Mouse (Mus musculus) spleen, adult 2 months (tissue): ENCODE measurements around the gene Fancm. TPM values are rescaled to one million over a fixed set of nuclear protein-coding genes. Genes with fewer than 3 reads are reported as not detected.

Experiments
- DNase-seq, 2 experiments: peaks; one replicate each; pipeline versions ENCODE4 v3.0.0 to v3.0.0-alpha.2; 2012 to 2021; ENCODE audit warnings: low spot score in 2 of 2, low read depth in 1 of 2
- H3K27ac ChIP-seq: fragments of 200-500 bp; 2 replicates; pipeline ENCODE4 v1.5.1; 2012; ENCODE audit warnings: low read length, inconsistent platforms; ENCODE audit not compliant: insufficient read depth
- H3K27me3 ChIP-seq: fragments of 200-500 bp; 2 replicates; pipeline ENCODE4 v1.6.1; 2012; ENCODE audit warnings: mild to moderate bottlenecking, moderate library complexity, low read length, inconsistent platforms; ENCODE audit not compliant: control insufficient read depth, insufficient read depth
- H3K36me3 ChIP-seq: fragments of 200-500 bp; 2 replicates; pipeline ENCODE4 v1.6.1; 2012; ENCODE audit warnings: mild to moderate bottlenecking, low read length, inconsistent platforms; ENCODE audit not compliant: control insufficient read depth, insufficient read depth
- H3K4me1 ChIP-seq: fragments of 200-500 bp; 2 replicates; pipeline ENCODE4 v1.6.1; 2011; ENCODE audit warnings: inconsistent platforms; ENCODE audit not compliant: control insufficient read depth, insufficient read depth, insufficient read length
- H3K4me3 ChIP-seq: fragments of 200-500 bp; 2 replicates; pipeline ENCODE4 v1.5.1; 2011; ENCODE audit warnings: mild to moderate bottlenecking, inconsistent platforms; ENCODE audit not compliant: insufficient read depth, insufficient read length; ENCODE audit errors: extremely low read depth
- CTCF ChIP-seq: fragments of 200-500 bp; IDR thresholded peaks from 2 replicates; pipeline ENCODE4 v1.5.1; 2011; ENCODE audit warnings: mild to moderate bottlenecking, inconsistent platforms; ENCODE audit not compliant: insufficient read depth, insufficient read length, insufficient replicate concordance; ENCODE audit errors: extremely low read depth
- POLR2A ChIP-seq: fragments of 200-500 bp; IDR thresholded peaks from 2 replicates; pipeline ENCODE4 v1.6.1; 2011; ENCODE audit warnings: low read depth, low read length, inconsistent platforms
- WGBS: fragments of 180-500 bp; shearing (Covaris S2); methylation state at CpG from one replicate; pipeline ENCODE4 v1.1.7; 2018; 5-methylcytosine and 5-hydroxymethylcytosine counted together
- polyA plus RNA-seq: library from polyadenylated mRNA; depleted of rRNA; stranded (reverse); fragments of >200 nt; gene quantifications from 2 replicates; pipeline ENCODE4 v1.2.3, GENCODE M21; 2012; rRNA removed

Fancm gene
- 2.1 and 4.0 TPM in 2 replicates for polyA plus RNA-seq

DNA sequence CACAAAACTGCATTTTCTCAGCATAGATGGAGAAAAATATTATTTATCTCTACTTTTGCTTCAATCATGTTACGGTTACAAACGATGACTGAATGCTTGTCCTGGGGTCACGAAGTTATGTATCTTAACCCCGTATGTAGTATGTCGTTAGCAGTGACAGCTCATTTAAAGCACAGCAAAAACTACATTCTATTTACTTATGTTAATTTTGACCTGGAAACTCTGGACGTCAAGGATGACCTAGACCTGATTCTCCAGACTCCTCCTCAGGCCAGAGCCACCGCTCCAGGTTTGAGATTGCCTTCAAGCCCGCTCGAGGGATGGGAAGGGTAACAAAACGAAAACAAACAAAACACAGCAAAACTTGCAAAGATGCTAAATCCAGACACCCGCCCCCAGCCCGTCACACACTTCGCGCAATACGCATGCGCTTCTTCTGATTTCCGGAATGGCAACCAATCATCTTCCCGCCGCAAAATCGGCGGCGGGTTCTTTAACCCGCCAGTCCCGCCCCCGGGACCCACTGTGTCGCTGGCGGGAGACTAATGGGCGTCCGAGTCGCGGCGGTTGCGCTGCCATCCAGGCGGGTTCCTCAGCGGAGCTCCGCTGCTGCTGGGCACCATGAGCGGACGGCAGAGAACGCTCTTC is at the start of gene Fancm:
TSS of gene Fancm (plus strand) at position 519 of the 648 bp plus-strand sequence.
- peak; percentile 86 to 87 for DNase-seq
- 3% methylated on average over 39 of the region's 39 CpGs for WGBS
- peaks cover 5% of the 10 kb centered on the region for H3K4me1 ChIP-seq
- H3K4me3 ChIP-seq, result peak within 1 kb of the TSS; percentile 74
- H3K36me3 ChIP-seq, result no peaks in the 10 kb centered on the region; the same call in 1 of the 2 replicates
- no peak for TF ChIP-seq CTCF
- peak; percentile 18; the same call in 1 of the 2 replicates for TF ChIP-seq POLR2A
- no peaks in the 10 kb centered on the region for H3K27me3 ChIP-seq
- H3K27ac ChIP-seq, result peak within 1 kb of the TSS; percentile 76

DNA sequence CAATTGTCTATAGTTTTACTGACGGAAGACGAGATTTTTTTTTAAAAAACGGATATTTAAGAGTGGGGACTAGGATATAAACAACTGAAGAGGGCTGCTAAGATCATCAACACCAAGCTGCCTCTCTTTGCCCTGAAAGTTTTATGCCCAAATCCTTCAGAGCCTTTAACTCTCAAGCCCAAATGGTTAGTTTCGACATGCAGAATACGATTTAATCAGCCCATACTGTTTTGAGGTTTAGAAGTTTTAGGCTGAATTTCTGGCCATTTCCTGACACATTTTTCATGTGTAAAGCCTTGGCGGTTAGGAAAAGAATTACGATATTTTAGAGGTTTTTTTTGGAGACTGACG is 39.6 kb upstream of the Fancm start:
- peak overlapping the region; percentile 77; the same call in 1 of the 2 replicates for H3K4me3 ChIP-seq
- no peak overlapping the region for H3K27ac ChIP-seq
- WGBS, result 42% methylated on average over 8 of the region's 8 CpGs
- H3K27me3 ChIP-seq, result no peaks in the 10 kb centered on the region
- peaks cover 5% of the 10 kb centered on the region for H3K4me1 ChIP-seq
- no peaks in the 10 kb centered on the region for H3K36me3 ChIP-seq
- no peak for TF ChIP-seq POLR2A
- no peak for TF ChIP-seq CTCF
- DNase-seq, result no peak

DNA sequence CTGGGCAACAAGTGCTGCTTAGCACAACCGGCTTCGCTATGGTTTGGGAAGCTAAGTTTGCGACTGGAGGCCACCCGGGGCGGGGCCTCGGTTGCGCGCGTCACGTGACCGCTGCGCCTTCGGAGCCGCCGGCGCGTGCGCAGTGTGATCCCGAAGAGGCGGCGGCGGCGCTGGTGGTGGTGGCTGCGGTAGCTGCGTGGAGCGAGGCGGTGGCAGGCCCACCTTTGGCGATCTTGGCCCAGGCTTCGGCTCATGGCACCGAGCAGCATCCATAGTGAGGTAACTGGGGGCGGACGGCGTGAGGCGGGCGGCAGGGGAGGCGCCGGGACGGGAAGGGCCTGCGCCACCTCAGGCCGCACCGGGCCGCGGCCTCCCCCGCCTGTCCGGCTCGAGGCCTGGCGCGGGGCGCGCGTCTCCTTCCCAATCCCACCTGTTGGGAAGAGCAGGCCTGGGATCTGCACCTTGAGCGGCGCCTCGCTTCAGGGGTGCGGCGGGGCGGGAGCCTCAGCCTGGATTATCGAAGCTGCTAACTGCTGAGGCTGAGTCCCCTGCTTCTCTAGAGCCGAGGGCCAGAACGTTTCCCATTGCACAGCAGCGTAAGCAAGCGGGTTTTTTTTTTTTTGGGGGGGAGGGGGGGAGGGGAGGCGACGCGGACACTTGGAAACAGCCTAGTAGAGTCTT is 39.1 kb upstream of the Fancm start, which contains the start of gene Prpf39:
TSS of gene Prpf39 (plus strand) at position 144 of the 681 bp plus-strand sequence.
- peaks cover 5% of the 10 kb centered on the region for H3K4me1 ChIP-seq
- peak; percentile 79 for TF ChIP-seq POLR2A
- TF ChIP-seq CTCF, result no peak
- H3K27ac ChIP-seq, result peak within 1 kb of the TSS; percentile 74
- no peaks in the 10 kb centered on the region for H3K36me3 ChIP-seq
- peak; percentile 76 to 90 for DNase-seq
- peak within 1 kb of the TSS; percentile 77 for H3K4me3 ChIP-seq
- under 1% methylated on average over 61 of the region's 65 CpGs for WGBS
- no peaks in the 10 kb centered on the region for H3K27me3 ChIP-seq

DNA sequence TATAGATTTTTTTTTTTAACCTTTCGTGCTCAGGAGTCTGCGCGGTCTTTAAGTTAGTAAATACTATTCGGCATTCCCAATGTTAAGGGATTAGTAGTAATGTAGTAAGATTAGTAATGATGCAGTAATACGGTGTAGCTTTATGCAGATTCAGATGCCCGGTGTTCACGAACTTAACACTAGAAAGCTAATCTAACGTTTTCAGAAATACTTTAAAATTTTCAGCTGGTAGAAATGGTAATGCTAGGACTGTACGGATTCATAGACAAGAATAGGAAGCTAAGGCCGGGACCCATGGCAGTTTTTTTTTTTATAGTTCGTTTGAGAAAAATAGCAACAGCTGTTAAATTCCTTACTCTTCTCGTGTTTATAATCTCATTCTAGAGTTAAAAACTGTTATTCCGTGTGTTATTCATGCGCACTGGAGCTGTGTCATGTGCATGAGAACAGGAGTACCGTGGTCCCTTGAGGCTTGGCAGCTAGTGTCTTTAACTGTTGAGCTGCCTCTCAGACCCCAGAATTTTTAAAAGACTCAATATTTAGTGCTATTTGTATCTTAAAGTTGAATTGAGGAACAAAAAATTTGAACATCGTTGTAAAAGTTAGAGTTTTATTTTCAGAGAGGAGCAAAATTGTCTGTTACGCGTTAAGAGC is 38.4 kb upstream of the Fancm start:
- Histone ChIP-seq H3K4me1 (peaks cover 5% of the 10 kb centered on the region), H3K27ac (no peak overlapping the region), H3K36me3 (no peaks in the 10 kb centered on the region), H3K4me3 (peak overlapping the region; percentile 77), H3K27me3 (no peaks in the 10 kb centered on the region)
- no peak for DNase-seq
- WGBS, result 4% methylated on average over 18 of the region's 18 CpGs
- no peak for TF ChIP-seq POLR2A
- no peak for TF ChIP-seq CTCF

DNA sequence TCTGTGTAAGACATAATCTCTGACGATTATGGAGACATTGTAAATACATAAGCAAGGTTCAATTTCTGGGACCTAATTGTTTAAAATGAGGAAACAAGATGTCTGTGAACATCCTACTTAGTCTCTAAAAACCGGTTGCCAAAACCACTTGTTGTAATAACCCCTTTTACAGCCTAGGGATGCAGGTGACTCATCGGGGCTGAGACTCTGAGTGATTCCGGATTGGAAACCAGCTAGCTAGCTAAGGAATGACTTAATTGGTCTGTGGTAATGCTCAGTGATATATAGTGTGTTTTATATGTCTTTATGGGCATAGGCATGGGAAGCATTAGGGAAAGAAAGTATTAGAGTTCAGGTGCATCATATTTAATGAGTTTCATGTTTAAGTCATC is 37.9 kb upstream of the Fancm start:
- Histone ChIP-seq H3K36me3 (peaks cover 2% of the 10 kb centered on the region), H3K4me3 (peak overlapping the region; percentile 77; the same call in 1 of the 2 replicates), H3K27ac (no peak overlapping the region), H3K27me3 (no peaks in the 10 kb centered on the region), H3K4me1 (peaks cover 5% of the 10 kb centered on the region)
- 8% methylated on average over 4 of the region's 4 CpGs for WGBS
- TF ChIP-seq CTCF, result no peak
- no peak for TF ChIP-seq POLR2A
- no peak for DNase-seq

DNA sequence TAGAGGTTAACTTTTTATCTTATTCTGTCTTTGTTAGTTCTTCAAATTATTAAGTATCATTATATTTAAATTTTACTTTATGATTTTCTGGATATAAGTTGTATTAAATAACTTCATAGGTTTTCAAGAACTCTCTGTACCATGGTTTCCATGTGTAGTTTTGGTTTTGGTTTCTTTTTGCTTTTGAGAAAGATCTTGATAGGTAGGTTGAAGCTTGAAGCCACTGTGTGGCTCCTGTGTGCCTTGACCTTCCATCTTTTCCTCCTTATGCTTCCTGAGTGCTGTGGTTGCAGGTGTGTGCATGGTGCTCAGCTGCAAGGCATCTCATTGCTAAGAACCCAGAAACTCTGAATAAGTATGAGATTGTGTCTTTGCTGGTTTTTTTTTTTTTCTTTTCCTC is 26.6 kb upstream of the Fancm start:
- Histone ChIP-seq H3K27ac (no peak overlapping the region), H3K36me3 (peaks cover 14% of the 10 kb centered on the region), H3K4me1 (peaks cover 3% of the 10 kb centered on the region; the same call in 1 of the 2 replicates), H3K27me3 (no peaks in the 10 kb centered on the region), H3K4me3 (no peak overlapping the region)
- no peak for DNase-seq
- no peak for TF ChIP-seq POLR2A
- TF ChIP-seq CTCF, result no peak
